Mouse (Mus musculus) hindbrain, postnatal 0 days (tissue): Measurements from ENCODE around the gene Ddx11. TPM values are rescaled to one million over a fixed set of nuclear protein-coding genes. Genes with fewer than 3 reads are reported as not detected.
A peak's percentile ranks its signal among the peaks of the same experiment; 100 is the strongest.
"Not testable (repeated sequence)": the region's sequence is repeated elsewhere in the genome, so short reads cannot be mapped to it uniquely, and the experiment has no call there.

Experiments used
- ATAC-seq: fragments of 200-750 bp; cut with Nextera tagmentation; 2 replicates; pipeline ENCODE4 v1.8.0; 2017; ENCODE audit warnings: mild to moderate bottlenecking, moderate TSS enrichment, moderate library complexity
- DNase-seq: peaks from one replicate; pipeline ENCODE4 v3.0.0-alpha.2; 2015; ENCODE audit warnings: low spot score
- H3K27ac ChIP-seq: fragments of 300-500 bp; sonication (generic); 2 replicates; pipeline ENCODE4 v1.5.1; 2014; ENCODE audit warnings: mild to moderate bottlenecking
- H3K27me3 ChIP-seq: fragments of 300-500 bp; sonication (generic); 2 replicates; pipeline ENCODE4 v1.6.1; 2014; ENCODE audit warnings: low read length, mixed read lengths; ENCODE audit not compliant: insufficient read depth
- H3K36me3 ChIP-seq: fragments of 300-500 bp; sonication (generic); 2 replicates; pipeline ENCODE4 v1.6.1; 2014; ENCODE audit warnings: low read length, mixed read lengths; ENCODE audit not compliant: insufficient read depth
- H3K4me1 ChIP-seq: fragments of 300-500 bp; sonication (generic); 2 replicates; pipeline ENCODE4 v1.6.1; 2014; ENCODE audit warnings: antibody characterized with exemption, low read length, mixed read lengths; ENCODE audit not compliant: insufficient read depth
- H3K4me2 ChIP-seq: fragments of 300-500 bp; sonication (generic); 2 replicates; pipeline ENCODE4 v1.6.1; 2014; ENCODE audit warnings: low read depth, mild to moderate bottlenecking, low read length, moderate library complexity, mixed read lengths
- H3K4me3 ChIP-seq: fragments of 300-500 bp; sonication (generic); 2 replicates; pipeline ENCODE4 v1.5.1; 2014; ENCODE audit warnings: low read length
- H3K9ac ChIP-seq: fragments of 300-500 bp; sonication (generic); replicated peaks from 2 replicates; pipeline ENCODE4 v1.6.1; 2014; ENCODE audit warnings: mild to moderate bottlenecking, low read length, moderate library complexity, mixed read lengths
- H3K9me3 ChIP-seq: fragments of 300-500 bp; sonication (generic); 2 replicates; pipeline ENCODE4 v1.6.1; 2016; ENCODE audit warnings: low read length, mixed read lengths
- CTCF ChIP-seq: IDR thresholded peaks from 2 replicates; pipeline ENCODE4 v1.5.1; 2016; ENCODE audit warnings: antibody characterized with exemption, control low read depth, low read depth
- WGBS: fragments of 180-500 bp; shearing (Covaris S2); extraction: QIAGEN DNeasy Blood & Tissue Kit; methylation state at CpG from one replicate; pipeline ENCODE4 v1.1.7; 2014; 5-methylcytosine and 5-hydroxymethylcytosine counted together
- polyA plus RNA-seq: library from polyadenylated mRNA; unstranded; fragments of >200 nt; fragmentation: Nextera tagmentation; extraction: Ambion mirVana; gene quantifications from 2 replicates; pipeline ENCODE4 v1.2.1, GENCODE M21; 2015
- total RNA-seq: library from RNA; depleted of rRNA; stranded (reverse); fragments of >200 nt; gene quantifications from 2 replicates; pipeline ENCODE4 v1.2.3, GENCODE M21; 2014

Ddx11 gene
- total and polyA plus RNA-seq, 2 experiments from 2014 or later, result 4.0 to 12.4 TPM

- 95% methylated on average over 4 of the region's 4 CpGs for WGBS
- TF ChIP-seq CTCF, result peak; percentile 31; the same call in 1 of the 2 replicates
- H3K4me2 ChIP-seq, result no peak overlapping the region
- peaks cover 16% of the 10 kb centered on the region; the same call in 1 of the 2 replicates for H3K36me3 ChIP-seq
- ATAC-seq (0 out of 2 replicates have a peak, but pooled peaks have one; percentile 10), DNase-seq (no peak)
- no peaks in the 10 kb centered on the region for H3K27me3 ChIP-seq
- no peak overlapping the region for H3K27ac ChIP-seq
- H3K9me3 ChIP-seq, result no peaks in the 10 kb centered on the region
- H3K4me3 ChIP-seq, result no peak overlapping the region
- no peaks in the 10 kb centered on the region for H3K4me1 ChIP-seq
- H3K9ac ChIP-seq, result no peak overlapping the region
These were observed 7.9 kb downstream of the Ddx11 start for GRCm38 (mm10) chr17:66131212-66131611.

DNA sequence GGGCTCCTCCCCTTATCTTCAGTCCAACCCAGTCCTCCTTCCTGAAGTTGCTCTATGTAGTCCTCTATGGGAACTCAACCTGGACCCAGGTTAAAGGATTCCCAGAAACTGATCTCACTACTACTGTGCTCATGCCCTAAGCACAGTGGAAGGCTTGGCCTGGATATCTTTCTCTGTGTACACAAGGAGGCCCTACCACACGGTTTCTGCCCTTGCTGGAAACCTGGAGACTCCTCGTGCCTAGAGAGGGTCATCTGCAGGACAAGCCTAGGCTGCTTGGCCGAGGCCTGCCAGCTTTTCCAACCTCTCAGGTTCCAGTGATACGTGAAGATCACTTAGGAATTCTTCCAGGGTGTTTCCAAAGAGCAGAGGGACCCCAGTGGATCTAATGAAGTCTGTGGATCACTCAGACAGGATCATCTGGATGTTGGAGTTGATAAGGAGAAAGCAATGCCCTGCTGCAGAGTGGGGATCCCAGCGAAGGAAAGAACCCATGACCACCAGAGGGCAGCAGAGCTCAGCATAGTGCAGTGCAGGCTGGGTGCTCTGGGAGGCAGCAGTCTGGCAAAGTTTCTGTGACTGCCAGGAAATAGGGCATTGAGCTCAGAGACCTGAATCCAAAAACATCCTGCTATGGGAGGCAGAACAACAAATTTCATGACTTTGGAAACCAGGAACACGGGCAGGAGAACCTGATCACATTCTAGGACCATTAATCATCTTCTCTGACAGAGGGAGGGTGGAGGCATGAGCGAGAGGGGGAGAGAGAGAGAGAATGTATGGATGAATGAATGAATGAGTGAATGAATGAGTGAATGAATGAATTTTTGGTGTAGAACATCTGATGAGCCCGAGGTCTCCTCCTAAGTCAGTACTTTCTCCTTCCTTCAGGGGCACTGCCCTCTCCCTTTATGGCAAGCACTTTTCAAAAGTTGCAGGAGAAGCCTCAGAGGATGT lies 29.7 kb downstream of the Ddx11 start:
- not testable (repeated sequence) for H3K4me1 ChIP-seq, H3K4me2 ChIP-seq, H3K27me3 ChIP-seq, H3K9ac ChIP-seq, H3K4me3 ChIP-seq, H3K27ac ChIP-seq, DNase-seq, H3K9me3 ChIP-seq
- WGBS, result 72% methylated on average over 5 of the region's 8 CpGs
- peak; percentile 36 for TF ChIP-seq CTCF
- peak; percentile 91 for ATAC-seq
- peaks cover 14% of the 10 kb centered on the region; the same call in 1 of the 2 replicates for H3K36me3 ChIP-seq

DNA sequence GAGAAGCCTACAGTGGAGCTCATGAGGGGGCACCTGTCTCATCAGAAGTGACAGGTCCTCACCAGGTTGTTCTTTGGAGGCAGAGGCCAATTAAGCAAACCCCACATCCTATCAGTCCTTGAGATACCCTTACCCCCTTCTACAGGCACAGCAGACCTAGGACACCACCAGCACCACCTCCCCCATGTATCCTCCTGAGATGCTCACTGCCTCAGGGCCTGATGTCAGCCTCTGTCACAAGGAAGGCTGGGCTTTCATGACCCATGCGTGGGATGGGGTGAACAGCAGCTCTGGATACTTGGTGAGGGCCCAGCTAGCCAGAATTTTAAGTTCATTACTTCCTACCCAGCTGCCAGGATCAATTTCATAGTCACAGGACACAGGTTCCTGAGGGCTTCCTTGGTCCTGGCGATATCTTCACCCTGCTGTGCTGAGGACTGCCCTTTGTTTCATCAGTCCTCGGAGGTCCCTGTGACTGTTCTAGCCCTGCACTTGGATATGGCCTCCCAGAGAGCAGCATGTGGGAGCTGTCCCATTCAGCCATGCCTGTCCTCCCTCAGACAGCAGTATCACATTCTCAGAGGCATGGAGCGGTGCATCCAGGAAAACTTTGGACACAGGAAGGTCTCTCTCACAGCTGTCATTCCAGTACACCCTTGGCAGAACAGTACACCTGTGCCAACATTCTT lies 30.6 kb downstream of the Ddx11 start:
- not testable (repeated sequence) for H3K36me3 ChIP-seq, DNase-seq, ATAC-seq, H3K27me3 ChIP-seq, H3K27ac ChIP-seq, H3K4me2 ChIP-seq, H3K9me3 ChIP-seq, H3K4me3 ChIP-seq, H3K9ac ChIP-seq, H3K4me1 ChIP-seq
- 92% methylated on average over 4 of the region's 4 CpGs for WGBS

DNA sequence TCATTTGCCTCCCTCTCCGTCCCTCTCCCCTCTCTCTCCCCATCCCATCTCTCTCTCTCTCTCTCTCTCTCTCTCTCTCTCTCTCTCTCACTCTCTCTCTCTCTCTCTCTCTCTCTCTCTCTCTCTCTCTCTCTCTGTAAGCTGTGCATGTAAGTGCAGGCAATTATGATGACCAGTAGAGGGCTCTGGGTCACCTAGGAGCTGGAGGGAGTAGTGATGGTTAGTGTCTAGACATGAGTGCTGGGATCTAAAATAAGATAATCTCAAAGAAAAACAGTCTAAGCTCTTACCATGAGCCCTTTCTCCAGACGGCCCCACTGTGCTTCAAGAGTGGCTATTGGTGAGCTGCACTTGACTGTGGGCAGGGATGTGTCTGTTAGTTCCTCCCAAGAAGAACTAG lies 31.6 kb downstream of the Ddx11 start:
- H3K4me2 ChIP-seq, result no peak overlapping the region
- peaks cover 8% of the 10 kb centered on the region; the same call in 1 of the 2 replicates for H3K36me3 ChIP-seq
- ATAC-seq, result no peak
- TF ChIP-seq CTCF, result no peak
- no peaks in the 10 kb centered on the region for H3K9me3 ChIP-seq
- H3K4me3 ChIP-seq, result no peak overlapping the region
- 64% methylated on average over 2 of the region's 2 CpGs for WGBS
- DNase-seq, result no peak
- no peak overlapping the region for H3K9ac ChIP-seq
- H3K27ac ChIP-seq, result no peak overlapping the region
- H3K27me3 ChIP-seq, result no peaks in the 10 kb centered on the region
- H3K4me1 ChIP-seq, result no peaks in the 10 kb centered on the region

DNA sequence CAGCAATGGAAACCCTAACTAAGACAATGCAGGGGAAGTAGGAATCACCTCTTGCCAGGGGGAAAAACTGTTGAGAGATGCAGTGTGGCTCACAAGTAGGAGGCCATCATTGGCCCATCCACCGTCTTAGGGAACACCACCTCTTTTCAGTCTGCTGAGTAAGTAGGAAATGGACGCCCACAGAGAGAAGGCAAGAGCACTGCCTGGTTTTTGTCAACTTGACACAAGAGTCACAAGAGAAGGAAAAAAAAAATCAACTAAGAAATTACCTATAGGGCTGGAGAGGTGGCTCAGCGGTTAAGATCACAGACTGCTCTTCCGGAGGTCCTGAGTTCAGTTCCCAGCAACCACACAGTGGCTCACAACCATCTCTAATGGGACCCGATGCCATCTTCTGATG lies 35.0 kb downstream of the Ddx11 start:
- DNase-seq (no peak), ATAC-seq (no peak)
- Histone ChIP-seq H3K27me3 (no peaks in the 10 kb centered on the region), H3K9me3 (no peaks in the 10 kb centered on the region), H3K27ac (no peak overlapping the region), H3K36me3 (no peaks in the 10 kb centered on the region), H3K4me2 (no peak overlapping the region), H3K4me1 (no peaks in the 10 kb centered on the region), H3K9ac (no peak overlapping the region), H3K4me3 (no peak overlapping the region)
- no peak for TF ChIP-seq CTCF
- WGBS, result 93% methylated on average over 5 of the region's 5 CpGs

DNA sequence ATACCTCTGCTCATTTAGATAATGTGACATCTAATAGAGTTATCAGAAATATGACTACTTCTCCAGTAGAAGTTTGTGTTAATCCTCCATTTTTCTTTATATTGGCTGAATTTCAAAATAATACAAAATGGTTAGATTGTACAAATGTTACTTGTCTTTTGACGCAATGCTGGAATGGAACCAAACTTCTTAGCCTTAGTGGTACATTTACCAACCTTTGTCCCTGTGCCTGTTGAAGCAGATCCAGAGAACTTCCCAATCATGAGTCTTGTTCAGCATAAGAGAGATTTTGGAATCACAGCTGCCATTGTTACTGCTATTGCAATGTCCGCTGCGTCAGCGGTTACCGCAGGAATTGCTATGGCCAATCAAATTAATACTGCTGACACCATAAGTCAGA lies 43.8 kb downstream of the Ddx11 start:
- ATAC-seq, H3K9ac ChIP-seq, DNase-seq, H3K4me3 ChIP-seq, H3K9me3 ChIP-seq, H3K4me1 ChIP-seq, H3K27ac ChIP-seq, H3K4me2 ChIP-seq, H3K27me3 ChIP-seq, H3K36me3 ChIP-seq: not testable (repeated sequence)
- 97% methylated on average over 5 of the region's 5 CpGs for WGBS

GRCm38 (mm10) chr17:66170971-66171370 lies 47.7 kb downstream of the Ddx11 start:
- not testable (repeated sequence) for H3K4me1 ChIP-seq, DNase-seq, H3K27me3 ChIP-seq, H3K9ac ChIP-seq, H3K4me3 ChIP-seq, ATAC-seq, H3K36me3 ChIP-seq, H3K4me2 ChIP-seq, H3K9me3 ChIP-seq, H3K27ac ChIP-seq
- 93% methylated on average over 15 of the region's 15 CpGs for WGBS
